Mouse (Mus musculus) embryo, embryonic 10.5 days (tissue): Measurements from ENCODE around the gene Eva1c.

Experiments
- DNase-seq: peaks from one replicate; pipeline ENCODE4 v3.0.0-alpha.2; 2015; ENCODE audit warnings: low spot score

Gene Eva1c

GRCm38 (mm10) chr16:90865652-90866051 is 39.1 kb downstream of the Eva1c start:
- DNase-seq, result no peak

- DNase-seq, result no peak
Measured at GRCm38 (mm10) chr16:90868129-90868528, 41.6 kb downstream of the Eva1c start.

- no peak for DNase-seq
Measured at GRCm38 (mm10) chr16:90869361-90869760, 42.8 kb downstream of the Eva1c start.

GRCm38 (mm10) chr16:90872936-90873335 is 46.4 kb downstream of the Eva1c start:
- no peak for DNase-seq

- DNase-seq, result no peak
Measured at GRCm38 (mm10) chr16:90874536-90874935, 48.0 kb downstream of the Eva1c start.

DNA sequence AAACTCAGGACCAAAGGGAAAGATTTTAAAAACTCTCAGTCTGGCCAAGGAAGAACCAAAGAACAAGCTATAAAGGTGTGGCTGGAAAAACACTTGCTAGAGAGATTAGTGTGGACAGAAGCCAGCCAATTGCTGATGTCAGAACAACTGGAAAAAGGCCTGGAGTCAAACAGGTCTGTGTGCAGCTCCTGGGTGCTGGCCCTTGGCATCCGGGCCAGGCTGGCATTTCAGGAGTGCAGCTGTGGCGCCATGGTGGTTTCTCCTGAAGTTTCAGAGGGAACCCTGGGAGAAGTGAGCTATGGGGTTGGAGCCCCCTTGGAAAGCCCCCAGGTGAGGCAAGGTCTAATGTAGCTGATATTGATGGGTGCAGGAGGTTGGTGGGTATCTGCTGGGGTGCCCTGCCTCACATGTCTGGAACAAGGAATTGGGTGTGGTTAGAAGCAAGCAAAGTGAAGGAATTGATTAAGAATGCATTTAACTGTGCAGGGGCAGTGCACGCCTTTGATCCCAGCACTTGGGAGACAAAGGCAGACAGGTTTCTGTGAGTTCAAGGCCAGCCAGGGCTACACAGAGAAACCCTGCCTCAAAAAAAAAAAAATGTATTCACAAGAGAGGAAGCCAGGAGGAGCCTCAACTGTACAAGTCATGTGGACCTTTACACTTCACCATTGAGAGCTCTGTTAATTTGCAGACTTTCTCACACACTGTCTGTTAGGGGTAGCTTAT is 51.8 kb downstream of the Eva1c start:
- DNase-seq, result no peak

- no peak for DNase-seq
Measured at GRCm38 (mm10) chr16:90882501-90882977, 56.0 kb downstream of the Eva1c start.

- no peak for DNase-seq
Measured at GRCm38 (mm10) chr16:90885351-90885750, 58.8 kb downstream of the Eva1c start.

DNA sequence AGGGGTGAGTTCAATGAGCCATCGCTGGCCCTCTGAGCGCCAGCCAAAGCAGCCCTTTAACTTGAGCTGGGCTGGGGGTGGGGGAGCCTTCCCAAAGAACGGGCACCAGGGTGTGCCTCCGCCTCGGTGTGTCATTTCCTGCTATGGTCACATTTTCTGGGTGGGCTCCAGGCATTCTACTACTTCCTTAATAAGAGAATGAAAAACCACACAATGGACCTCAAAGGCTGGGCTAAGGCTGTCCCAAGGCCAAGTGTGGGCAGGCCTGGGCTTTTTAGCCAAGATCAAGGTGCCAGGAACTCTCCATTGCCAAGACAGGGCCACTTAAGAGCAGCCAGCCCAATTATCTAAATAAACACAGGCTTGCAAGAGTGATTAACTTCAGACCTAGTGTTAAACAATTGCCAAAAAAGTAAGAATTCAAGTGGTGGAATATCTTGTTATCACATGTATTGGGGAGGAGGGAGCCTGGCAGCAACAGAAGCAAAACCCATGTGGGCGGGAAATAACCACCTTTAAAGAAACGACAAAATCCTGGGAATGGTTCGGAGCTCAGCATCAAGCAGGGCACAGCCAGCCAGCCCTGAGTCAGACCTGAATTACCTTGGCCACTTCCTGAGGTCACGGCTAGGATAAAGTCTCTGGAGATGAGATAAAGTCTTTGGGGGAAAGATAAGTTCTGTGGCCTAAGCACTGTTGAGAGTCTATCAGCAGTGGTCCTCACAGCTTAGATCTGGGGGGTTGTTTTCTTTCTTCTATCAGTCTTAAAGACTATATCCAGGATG is 59.5 kb downstream of the Eva1c start:
- DNase-seq, result no peak

GRCm38 (mm10) chr16:90890683-90891082 is 64.2 kb downstream of the Eva1c start:
- DNase-seq, result no peak

DNA sequence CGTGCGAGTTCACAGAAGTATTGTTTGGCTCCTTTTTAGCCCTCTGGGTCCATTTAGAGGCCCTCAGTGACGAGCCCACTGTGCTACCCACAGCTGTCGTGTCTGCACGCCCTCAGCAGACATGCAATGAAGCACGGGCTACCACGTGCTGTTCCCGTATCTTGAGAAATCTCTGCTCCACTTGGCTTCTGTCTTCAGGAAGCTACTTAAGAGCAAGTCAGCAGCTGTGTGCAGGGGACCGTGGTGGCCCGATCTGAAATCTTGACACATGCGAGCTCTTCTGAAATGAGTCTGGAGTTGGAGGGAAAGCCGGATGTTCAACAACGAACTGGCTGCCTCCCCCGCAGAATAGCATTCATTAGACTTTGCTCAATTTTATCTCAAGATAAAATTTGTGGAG is 65.1 kb downstream of the Eva1c start:
- DNase-seq, result no peak

- peak; percentile 39 for DNase-seq
Measured at GRCm38 (mm10) chr16:90892081-90892480, 65.6 kb downstream of the Eva1c start.

DNA sequence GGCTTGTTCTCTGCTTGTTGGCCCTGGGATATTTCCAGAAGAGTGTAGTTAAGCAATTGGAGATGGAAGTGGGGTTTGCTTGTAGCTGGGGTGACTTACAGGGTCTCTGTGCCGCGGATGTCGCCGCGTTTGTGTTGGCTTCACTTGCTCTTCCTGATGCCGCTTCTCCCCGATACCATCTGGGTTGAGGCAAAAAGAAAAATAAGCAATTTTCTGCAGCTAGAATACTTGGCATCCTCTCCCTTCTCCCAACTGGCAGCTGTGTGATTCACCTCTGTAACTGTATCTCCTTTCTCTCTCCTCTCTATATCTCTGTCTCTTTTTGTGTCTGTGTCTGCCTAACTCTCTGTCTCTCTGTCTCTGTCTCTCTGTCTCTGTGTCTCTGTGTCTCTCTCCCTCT is 66.5 kb downstream of the Eva1c start:
- DNase-seq, result no peak

- no peak for DNase-seq
Measured at GRCm38 (mm10) chr16:90893792-90894191, 67.3 kb downstream of the Eva1c start.

DNA sequence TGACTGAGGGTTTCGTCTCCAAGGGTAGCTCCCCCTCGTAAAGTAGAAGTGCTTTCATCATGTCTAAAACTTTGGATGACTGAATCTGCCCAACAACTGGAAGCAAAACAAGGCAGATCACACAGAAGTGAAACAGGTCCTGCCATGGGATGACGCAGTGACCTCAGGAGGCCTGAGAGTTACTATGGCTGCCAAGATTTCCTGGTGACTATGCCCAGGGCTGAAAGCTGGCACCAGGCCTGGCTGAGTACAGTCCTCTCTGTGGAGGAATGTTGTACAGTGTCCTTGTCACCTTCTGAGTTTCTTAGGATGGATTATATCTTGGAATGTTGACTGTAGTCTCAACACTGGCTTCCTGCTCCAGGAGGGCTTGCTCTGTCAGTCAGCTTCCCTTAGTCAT is 71.1 kb downstream of the Eva1c start:
- DNase-seq, result no peak

GRCm38 (mm10) chr16:90899498-90899897 is 73.0 kb downstream of the Eva1c start:
- peak; percentile 51 for DNase-seq

- no peak for DNase-seq
Measured at GRCm38 (mm10) chr16:90901364-90901763, 74.8 kb downstream of the Eva1c start.

GRCm38 (mm10) chr16:90903300-90903699 is 76.8 kb downstream of the Eva1c start:
- no peak for DNase-seq

DNA sequence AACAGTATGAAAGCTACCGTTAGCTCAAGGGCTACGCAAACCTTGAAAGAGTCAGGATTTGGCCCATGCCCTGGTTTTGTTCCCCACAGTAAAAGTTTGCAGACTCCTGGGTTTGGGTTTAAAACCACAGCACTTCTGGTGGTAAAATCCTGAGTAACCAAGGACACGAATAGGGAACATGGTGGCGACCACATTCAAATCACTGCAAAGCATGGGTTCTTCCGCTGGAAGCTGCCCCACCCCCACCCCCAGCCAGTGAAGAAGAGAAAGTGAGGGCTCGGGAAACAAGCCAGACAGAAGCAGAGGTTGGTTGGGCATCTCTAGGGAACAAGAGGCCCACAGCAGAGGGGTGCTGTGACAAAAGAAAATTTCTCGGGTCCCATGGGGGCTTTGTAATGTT is 80.7 kb downstream of the Eva1c start:
- DNase-seq, result no peak

GRCm38 (mm10) chr16:90910855-90911533 is 84.5 kb downstream of the Eva1c start:
- no peak for DNase-seq

DNA sequence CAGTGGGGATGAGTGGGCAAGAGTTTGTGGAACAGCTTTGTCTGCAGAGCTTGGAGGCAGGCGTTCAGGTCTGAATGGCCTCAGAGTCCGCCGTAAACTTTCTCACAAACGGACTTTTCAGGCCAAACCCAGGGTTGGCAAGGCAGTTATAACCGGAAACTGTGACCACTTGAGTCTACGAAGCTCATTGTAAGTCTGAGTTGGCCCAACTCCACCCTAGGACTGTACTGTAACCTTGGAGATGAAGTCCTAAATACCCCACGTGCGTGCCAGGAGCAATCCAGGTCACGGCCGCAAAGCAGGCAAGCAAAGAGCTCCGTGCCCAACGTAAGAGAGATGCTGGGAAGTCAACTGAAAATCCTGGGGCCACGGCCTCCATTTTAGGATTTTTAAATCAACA is 85.2 kb downstream of the Eva1c start:
- no peak for DNase-seq

- peak; percentile 58 for DNase-seq
Measured at GRCm38 (mm10) chr16:90916040-90916481, 89.5 kb downstream of the Eva1c start.

GRCm38 (mm10) chr16:90917156-90917555 is 90.6 kb downstream of the Eva1c start:
- DNase-seq, result no peak
